Mouse (Mus musculus): ENCODE measurements around the gene Pik3r1.

DNA sequence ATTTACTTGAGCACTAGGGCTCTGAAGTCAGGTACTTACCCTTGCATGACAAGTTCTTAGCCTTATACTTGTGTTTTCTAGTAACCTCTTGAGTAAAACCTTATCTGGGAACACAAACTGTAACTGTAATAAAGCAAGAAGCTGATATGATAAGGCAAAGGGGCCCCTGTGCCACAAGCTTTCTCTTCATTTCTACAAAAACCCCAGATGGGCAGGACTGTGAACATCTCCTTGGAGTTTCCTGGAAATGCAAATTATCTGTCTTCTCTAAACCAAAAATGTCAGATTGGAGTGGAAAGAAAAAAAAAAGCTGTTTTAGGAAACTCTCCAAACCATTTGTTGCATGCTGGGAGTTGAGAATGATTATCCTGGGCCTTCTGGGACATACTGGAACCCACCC, 3.1 kb upstream of the Pik3r1 start:
- TF ChIP-seq CTCF (IDR thresholded peaks at IDR 0.05; ENCODE audit: control insufficient read depth, insufficient read depth, insufficient read length) (no peak), USF1 (IDR thresholded peaks at IDR 0.05; ENCODE audit: low read depth) (no peak), MYOG (IDR thresholded peaks at IDR 0.05; ENCODE audit: control insufficient read depth, extremely low read depth, insufficient read length) (no peak), MAX (IDR thresholded peaks at IDR 0.05) (no peak), MYOD1 (IDR thresholded peaks at IDR 0.05; ENCODE audit: control insufficient read depth, insufficient read length, low read depth) (no peak), CEBPB (IDR thresholded peaks at IDR 0.05; ENCODE audit: low read depth) (no peak)

Measured in C2C12 (cell line).